Mouse (Mus musculus) layer of hippocampus, adult 9-10 months (tissue): ENCODE results near the gene Gm20671.
A peak's percentile ranks its signal among the peaks of the same experiment; 100 is the strongest.
"Not testable (repeated sequence)": the region's sequence is repeated elsewhere in the genome, so short reads cannot be mapped to it uniquely, and the experiment has no call there.

Experiments
- DNase-seq: peaks from one replicate; pipeline ENCODE4 v3.0.0; 2022; ENCODE audit warnings: low spot score

The Gm20671 gene

GRCm38 (mm10) chr5:32827009-32827408 lies at the start of gene Gm20671:
Gm20671 (minus strand) TSS chr5:32827109.
- DNase-seq: no peak

DNA sequence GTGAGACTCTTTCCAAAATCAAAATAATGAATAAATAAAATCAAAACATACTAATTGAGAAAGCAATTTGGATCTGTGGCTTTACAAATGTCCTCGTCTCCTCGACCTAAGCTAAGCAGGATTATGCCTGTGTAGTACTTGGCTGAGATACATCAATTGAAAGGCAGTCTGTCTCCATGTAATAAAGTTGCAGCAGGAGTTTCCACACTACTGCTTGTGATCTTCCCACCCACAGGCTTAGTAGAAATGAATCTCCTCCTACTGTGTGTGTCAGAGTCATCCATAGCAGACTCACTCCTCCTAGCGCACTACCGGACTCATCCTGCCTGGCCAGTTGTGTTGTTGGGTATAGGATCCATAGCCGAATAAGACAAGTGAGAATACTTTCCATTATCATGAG lies 45.4 kb upstream of the Gm20671 start:
- no peak for DNase-seq

DNA sequence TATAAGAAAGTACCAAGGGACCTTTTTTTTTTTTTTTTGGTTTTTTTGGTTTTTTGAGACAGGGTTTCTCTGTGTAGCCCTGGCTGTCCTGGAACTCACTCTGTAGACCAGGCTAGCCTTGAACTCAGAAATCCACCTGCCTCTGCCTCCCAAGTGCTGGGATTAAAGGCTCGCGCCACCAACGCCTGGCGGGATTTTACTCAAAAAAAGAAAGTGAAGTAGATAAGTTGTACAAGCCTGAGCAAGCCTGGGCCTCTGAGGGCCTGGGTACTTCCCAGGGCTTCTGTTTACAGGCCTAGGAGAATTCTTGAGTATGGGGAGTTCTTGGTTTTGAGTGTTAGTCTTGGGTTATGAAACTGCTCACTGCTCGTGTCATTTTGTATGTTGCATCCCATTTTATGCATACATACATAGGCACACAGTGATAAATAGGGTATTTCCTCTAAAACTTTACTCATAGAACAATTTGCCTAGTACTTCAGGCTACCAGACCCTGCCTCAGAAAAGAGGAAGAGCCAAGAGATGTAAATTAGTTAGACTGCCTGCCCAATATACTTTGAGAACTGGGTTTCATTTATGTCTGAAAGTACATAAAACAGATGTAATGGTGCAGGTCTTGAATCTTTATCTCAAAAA lies 42.6 kb upstream of the Gm20671 start:
- no peak for DNase-seq

GRCm38 (mm10) chr5:32863253-32864228 lies 36.6 kb upstream of the Gm20671 start, which contains the start of gene Depdc5:
Depdc5 (plus strand) TSS chr5:32863701.
- peak; percentile 39 for DNase-seq

DNA sequence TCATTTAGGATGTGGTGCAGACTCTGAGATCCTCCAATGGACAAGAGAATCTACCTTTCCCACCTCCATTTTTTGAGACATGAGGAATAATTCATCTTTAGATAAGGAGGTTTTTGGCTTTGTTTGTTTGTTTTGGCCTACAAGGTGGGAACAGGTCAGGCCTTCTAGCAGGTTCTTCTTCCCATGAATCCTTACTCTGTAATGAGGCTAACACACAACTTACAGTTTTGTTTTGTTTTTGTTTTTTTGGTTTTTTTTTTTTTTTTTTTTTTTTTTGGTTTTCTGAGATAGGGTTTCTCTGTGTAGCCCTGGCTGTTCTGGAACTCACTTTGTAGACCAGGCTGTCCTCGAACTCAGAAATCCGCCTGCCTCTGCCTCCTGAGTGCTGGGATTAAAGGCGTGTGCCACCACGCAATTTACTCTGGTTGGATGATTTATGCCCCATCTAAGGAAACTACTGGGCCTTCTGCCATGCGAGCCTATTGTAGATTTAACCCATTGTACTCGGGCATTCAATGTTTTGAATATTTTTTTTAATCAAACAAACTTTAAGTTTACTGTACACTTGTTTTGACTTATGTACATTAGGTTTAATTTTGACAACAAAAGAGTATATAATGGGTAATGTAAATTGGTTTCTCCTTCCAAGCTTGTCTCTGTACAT lies 35.7 kb upstream of the Gm20671 start:
- DNase-seq: no peak

DNA sequence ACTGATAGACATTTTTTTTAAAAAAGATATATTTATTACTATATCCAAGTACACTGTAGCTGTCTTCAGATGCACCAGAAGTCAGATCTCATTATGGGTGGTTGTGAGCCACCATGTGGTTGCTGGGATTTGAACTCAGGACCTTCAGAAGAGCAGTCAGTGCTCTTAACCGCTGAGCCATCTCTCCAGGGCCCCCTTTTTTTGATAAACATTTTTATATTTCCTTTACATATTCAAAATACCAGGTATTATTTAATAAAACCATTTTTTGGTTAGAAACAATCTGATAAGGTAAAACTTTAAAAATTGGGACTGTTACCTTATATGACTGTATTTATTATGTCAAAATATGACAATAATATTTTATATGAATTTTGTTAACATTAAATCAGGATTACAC lies 34.2 kb upstream of the Gm20671 start:
- DNase-seq: no peak

DNA sequence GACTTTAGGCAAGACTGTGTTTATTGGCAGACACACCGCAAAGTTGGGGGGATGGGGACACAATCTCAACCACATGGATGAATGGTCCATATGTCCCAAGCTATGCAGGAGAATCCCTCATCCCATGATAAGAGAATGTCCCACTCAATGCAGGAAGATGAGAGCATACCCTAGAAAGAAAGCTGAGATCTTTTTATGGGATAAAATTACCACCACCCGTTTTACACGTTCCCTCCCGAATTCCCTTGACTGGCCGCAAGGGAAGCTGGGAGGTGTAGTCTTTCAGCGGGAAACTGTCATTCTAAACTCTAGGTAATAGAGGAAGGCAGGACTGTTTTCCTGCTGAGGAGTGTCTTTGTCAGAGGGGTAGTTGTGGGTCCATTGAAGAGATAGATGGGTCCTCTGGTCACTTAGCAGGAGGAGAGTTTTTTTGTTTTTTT lies 30.9 kb upstream of the Gm20671 start:
- peak; percentile 31 for DNase-seq

DNA sequence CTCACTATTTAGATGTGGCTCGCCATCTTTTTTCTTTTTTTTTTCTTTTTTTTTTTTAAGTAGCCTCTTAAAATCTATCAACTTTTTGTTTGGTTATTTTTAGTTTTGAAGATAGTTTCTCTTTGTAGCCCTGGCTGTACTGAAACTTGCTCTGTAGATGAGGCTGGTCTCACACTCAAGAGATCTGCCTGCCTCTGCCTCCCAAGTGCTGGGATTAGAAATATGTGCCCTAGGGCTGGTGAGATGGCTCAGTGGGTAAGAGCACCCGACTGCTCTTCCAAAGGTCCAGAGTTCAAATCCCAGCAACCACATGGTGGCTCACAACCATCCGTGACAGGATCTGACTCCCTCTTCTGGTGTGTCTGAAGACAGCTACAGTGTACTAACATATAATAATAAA lies 28.4 kb upstream of the Gm20671 start:
- not testable (repeated sequence) for DNase-seq

DNA sequence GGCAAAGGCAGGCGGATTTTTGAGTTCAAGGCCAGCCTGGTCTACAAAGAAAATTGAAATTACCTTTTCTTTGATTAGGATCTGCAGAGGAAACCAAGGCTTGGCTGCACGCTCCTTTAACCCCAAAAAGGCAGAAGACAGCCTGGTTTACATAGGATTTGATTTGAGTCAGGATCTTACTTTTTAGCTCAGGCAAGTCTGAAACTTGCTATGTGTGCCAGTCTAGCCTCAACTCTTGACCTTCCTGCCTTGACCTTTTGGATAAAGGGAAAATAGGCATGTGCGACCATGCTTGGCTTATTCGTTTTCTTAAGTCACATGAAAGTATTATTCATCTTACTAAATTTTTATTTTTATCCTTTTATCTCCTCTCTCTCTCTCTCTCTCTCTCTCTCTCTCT lies 27.9 kb upstream of the Gm20671 start:
- DNase-seq: no peak

DNA sequence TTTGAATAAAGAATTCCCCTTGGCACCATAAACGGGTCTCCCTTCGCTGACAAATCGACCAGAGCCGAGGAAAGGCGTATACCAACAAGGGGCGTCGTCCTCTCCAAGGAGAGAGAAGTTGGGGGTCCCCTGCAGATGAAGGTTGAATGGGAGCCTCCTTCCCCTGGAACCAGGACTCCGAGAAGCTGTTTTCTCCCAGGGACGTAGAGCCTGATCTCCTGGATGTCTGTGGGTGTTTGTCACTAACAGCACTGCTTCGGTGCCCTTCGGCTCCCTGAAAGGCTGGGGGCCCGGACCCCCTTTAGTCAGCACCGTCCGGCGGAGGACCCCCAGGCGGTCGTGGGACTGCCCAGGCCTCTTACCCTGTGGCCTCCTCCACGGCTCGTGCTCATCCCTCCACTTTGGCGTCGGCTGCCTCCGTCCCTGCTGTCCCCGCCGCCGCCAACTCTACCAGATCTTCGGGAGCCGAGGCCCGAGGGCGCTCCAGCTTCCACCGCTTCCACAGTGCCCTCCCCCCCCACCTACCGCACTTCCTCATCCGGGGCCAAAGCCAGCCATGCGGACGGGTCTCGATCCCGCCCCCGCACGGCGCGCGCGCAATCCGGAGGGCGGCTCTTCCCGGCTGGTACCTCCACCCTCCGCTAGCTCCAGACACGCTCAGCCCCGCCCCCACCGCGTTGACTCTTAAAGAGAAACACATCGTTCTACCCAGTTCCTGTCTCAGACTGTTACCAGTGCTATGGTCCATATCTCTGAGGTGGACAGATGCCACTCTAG lies 27.0 kb upstream of the Gm20671 start, which contains the start of gene Prr14l:
TSS of gene Prr14l (minus strand) at position 526 of the 777 bp plus-strand sequence.
- DNase-seq: peak; percentile 99

DNA sequence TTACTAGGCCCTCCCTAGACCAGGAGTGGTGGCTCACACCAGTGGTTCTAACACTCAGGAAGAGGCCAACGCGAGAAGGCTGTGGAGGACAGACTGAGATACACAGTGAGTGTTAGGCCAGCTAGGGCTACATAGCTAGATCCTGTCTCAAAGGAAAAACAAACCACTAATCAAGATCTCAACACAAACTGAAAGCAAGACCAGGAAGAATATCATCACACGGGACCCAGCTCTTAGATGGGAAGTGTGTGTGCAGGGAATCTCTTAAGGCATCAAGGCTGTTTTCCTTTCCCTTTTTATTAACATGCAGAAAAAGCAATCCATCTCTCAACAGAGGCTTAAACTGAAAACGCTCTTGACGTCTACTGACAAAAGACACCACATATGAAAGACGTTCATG lies 25.1 kb upstream of the Gm20671 start:
- DNase-seq: no peak

DNA sequence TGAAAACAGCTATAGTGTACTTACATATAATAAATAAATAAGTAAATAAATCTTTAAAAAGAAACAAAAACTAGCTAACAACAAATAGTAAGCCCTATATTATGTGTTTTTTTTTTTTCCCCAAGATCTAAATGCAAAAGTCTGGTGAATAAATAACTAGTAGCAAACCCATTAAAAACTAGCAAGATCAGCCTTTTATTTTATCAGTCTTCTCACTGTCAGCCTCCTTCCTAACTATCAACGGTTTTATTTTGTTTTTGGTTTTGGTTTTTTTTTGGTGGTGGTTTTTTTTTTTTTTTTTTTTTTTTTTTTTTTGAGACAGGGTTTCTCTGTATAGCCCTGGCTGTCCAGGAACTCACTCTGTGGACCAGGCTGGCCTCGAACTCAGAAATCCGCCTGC lies 22.7 kb upstream of the Gm20671 start:
- DNase-seq: not testable (repeated sequence)

- no peak for DNase-seq
Measured at GRCm38 (mm10) chr5:32849178-32849577, 22.3 kb upstream of the Gm20671 start.

GRCm38 (mm10) chr5:32840029-32840428 lies 13.1 kb upstream of the Gm20671 start:
- no peak for DNase-seq

- no peak for DNase-seq
Measured at GRCm38 (mm10) chr5:32836976-32837375, 10.1 kb upstream of the Gm20671 start.

DNA sequence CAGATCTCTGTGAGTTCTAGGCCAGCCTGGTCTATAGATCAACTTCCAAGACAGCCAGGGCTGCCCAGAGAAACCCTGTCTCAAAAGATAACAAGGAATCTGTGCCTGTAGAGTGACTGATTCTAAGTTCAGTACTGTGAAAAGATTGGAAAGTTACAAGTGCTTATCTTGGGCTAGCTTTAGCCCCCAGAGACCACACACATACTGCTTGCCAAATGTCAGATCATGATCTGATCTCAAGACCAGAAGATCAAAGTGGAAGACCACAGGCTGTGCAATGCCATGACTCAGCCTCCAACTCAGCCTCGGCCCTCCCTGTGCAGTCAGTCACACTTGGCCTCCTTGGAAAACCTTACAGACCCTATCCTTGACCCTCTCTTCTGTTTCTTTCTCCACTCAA lies 7.6 kb upstream of the Gm20671 start:
- DNase-seq: no peak

DNA sequence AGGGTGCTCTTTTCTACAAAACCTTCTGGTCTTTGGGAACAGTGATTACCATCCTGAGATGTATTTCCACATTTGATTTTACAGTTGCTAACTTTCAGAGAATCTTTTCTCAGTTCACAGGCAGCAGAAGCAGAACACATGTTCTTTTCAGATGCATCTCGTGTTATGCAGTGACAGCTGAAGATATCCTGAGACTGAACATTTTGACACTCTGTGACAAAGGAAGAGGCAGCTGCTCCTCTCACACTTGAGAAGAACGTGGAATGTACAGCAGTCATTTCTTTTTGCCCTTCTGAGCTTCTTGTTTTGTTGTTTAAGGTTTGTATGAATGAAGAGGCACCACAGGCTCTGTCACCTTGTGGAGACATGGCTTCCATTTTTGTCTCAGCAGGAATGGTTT lies 3.1 kb upstream of the Gm20671 start:
- DNase-seq: peak; percentile 10

DNA sequence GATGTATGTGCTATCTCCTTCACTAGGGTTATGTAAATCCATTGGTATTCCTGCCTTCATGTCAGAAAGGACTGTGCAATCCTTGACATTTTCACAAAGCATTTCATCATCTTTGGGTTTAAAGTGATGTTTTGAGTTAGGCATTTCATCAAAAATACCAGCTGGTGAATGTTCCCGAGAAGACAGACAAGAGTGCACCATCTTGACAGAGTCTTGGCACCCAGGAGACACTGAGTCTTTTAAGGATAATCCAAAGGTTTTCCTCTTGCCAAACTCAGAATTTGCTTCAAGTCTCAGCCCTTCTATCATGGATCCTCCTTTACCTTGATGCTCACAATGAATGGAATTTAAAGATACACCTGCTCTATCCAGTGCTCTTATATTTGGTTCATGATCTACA lies 1.9 kb upstream of the Gm20671 start:
- peak; percentile 12 for DNase-seq

DNA sequence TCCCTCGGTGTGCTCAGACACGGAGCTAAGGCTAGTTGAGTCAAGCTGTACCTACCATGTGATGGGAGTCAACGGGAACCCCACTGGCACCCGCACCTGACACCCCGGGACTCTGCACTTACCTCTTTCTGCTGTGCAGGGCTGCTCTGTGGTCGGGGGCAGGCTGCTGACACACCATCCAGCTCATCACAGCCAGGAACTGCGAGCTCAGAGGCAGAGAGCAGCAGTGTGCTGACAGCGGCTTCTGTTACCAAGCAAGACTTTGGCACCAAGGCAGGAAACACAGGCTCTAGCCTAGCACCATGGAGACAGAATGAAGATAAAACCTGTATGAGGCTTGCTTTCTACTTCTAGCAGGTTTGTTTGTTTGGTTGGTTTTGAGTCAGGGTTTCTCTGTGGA lies 6.4 kb downstream of the Gm20671 start:
- DNase-seq: peak; percentile 10

DNA sequence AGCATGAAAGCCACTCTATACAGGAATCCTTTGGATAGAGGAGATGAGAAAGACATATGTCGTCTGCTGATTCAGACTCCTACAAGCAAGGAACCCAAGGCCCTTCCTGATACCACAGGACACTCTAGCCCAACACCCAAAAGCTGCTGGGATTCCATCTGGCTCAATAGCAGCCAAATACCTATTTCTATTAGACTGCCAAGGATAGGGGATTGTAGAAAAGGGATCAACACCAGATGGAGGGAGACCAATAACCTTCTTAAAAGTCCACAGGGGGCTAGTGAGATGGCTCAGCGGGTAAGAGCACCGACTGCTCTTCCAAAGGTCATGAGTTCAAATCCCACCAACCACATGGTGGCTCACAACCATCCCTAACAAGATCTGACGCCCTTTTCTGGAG lies 11.5 kb downstream of the Gm20671 start:
- no peak for DNase-seq

DNA sequence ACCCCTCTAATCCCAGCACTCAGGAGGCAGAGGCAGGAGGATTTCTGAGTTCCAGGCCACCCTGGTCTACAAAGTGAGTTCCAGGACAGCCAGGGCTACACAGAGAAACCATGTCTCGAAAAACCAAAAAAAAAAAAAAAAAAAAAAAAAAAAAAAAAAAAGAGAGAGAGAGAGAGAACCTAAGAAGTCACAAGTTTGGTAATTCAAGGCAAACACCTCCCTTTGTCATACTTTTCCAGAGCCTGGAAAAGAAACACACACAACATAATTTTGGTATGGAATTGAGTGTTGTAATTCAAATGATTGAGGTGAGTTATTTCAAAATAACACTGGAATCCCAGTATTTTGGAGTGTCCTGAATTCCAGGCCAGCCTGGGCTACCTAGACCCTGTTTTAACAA lies 40.5 kb downstream of the Gm20671 start:
- DNase-seq: not testable (repeated sequence)
